Mouse (Mus musculus) heart, postnatal 14 days (tissue): Measurements from ENCODE around the gene Guca1a. TPM values are rescaled to one million over a fixed set of nuclear protein-coding genes. Genes with fewer than 3 reads are reported as not detected.

ENCODE experiments used
- DNase-seq, 2 experiments: peaks; one replicate each; pipeline ENCODE4 v3.0.0; 2021 to 2022
- intact Hi-C: fragments of 180-260 bp; cut with DNase I; formaldehyde crosslinking; loops from one replicate; pipeline ENCODE4 v1.15.1; 2025
- total RNA-seq, 2 experiments: library from RNA; stranded (reverse); gene quantifications; 2 replicates each; pipeline ENCODE4 v1.2.3; 2021

Gene Guca1a
- total RNA-seq, 2 experiments from 2014 or later, result 0.44 TPM; not detected in 1

DNA sequence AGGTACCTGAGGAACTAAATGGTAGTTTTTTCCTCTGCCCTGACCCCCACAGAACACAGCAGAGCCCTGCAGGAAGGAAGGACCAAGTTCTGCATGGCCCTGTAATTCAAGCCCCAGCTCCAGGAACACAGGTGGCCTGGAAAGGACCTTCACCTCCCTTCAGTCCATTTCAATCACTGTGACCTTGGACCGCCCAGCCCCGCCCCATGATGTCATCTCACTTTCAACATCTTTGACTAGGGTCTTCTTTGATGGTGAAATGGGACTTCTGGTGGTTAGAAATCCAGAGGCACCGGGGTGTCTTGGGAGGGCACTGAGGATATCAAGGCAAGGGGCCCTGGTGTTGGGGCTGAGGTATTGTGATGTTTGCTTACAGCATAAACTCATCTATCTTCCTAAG, 21.2 kb upstream of the Guca1a start:
- intact Hi-C loops, result no loop called here
- no peak for DNase-seq

DNA sequence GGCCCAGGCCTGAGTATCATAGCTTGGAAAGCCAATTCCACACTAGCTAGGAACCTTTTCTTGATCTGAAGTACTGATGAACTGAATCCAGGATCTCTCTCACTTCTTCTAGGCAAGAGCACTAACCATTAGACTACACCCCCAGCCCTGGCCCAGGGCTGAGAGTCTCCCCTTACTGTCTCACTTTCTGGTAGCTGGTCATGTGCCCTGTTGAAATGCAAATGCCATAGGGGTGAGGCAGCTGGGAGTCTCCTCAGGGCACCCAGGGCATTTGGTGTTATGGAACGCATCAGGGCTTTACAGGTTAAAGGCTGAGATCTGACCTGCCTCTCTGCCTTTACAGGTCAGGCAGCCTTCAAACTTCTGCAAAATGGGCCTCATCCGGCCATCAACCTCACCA, 19.8 kb upstream of the Guca1a start:
- intact Hi-C loops, result no loop called here
- no peak for DNase-seq

- peak; percentile 20 to 21 for DNase-seq
- intact Hi-C loops, result loop anchor here (2.0 to 10.0 kb wide), 2 partner anchors 73 to 195 kb away; no protein-coding TSS in a partner anchor
Measured at GRCm38 (mm10) chr17:47409897-47410861, 9.8 kb upstream of the Guca1a start.

DNA sequence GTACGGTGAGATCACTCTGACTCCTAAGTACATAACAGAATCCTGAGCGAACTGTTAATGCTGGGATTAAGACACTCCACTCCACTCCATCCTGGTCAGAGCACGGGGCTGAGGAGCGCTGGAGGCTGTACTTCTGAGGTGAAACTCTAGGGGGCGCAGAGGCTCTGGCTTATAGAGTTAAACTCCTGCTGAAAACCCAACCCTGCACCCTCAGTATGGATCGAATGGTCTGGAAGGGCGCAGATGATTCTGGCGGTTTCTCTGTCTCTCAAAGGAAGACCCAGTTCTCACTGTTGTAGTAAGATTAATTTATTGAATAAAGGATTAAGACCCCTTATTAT, 8.1 kb upstream of the Guca1a start:
- peak; percentile 67 to 79 for DNase-seq
- intact Hi-C loops, result loop anchor here (2.0 to 10.0 kb wide), 2 partner anchors 74 to 196 kb away; no protein-coding TSS in a partner anchor

GRCm38 (mm10) chr17:47407717-47408557, 7.6 kb upstream of the Guca1a start:
- intact Hi-C loops, result loop anchor here (2.0 to 10.0 kb wide), 2 partner anchors 75 to 197 kb away; no protein-coding TSS in a partner anchor
- no peak for DNase-seq

- intact Hi-C loops, result no loop called here
Measured at GRCm38 (mm10) chr17:47399091-47399490, 1.3 kb downstream of the Guca1a start.

DNA sequence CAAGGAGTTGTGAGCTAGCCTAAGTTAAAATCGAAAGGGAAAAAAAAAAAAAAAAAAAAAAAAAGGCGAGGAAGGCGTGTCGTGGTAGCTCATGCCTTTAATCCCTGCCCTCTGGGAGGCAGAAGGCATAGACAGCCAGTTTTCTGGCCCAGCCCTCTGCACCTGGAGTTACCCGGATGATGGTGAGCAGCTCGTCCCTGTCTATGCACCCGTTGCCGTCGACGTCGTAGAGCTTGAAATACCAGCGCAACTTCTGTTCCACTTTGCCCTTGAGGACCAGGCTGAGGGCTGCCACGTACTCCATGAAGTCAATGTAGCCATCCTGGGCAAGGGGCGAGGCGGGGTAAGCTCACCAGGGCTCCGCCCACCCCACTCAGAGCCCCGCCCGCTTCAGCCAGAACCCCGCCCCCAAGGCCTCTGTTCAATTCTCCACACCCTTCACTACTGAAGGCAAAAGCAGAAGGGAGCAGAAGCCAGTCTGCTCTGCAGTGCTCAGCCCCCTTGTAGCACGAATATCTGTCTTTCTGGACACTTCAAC, 4.9 kb downstream of the Guca1a start:
- intact Hi-C loops, result no loop called here
- DNase-seq, result peak; percentile 39 to 54

More at GRCm38 (mm10) chr17:47399091-47399490, 1.3 kb downstream of the Guca1a start:
- DNase-seq, result no peak

DNA sequence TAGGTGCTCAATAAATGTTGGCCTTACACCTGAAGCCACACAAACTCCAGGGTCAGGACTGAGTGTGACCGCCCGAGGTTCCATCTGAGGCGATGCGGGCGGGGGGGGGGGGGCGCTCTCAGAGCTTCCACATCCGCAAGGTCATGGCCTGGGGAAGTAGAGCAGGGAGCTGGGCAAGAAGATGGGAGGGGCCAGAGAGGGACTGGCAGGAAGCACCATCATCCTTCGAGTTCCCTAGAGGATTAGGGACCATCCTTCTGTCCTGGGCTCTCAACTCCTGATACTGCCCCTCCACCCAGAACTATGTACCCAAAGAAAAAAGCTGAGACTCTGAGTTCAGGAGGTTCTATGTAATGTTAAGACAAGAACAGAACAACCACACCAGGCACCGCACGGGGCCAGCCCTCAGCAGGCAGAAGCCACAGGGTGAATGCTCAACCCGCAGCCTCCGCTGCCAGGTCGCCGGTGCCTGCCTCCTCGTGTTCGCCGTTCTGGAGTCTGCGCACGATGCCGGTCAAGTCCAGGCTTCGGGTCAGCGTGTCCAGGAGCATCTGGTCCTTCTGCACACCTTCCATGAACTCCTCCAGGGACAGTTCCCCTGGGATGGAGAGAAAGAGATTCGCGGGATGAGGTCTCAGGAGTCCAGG, 6.0 kb downstream of the Guca1a start:
- intact Hi-C loops, result no loop called here
- DNase-seq, result peak; percentile 7 to 10

DNA sequence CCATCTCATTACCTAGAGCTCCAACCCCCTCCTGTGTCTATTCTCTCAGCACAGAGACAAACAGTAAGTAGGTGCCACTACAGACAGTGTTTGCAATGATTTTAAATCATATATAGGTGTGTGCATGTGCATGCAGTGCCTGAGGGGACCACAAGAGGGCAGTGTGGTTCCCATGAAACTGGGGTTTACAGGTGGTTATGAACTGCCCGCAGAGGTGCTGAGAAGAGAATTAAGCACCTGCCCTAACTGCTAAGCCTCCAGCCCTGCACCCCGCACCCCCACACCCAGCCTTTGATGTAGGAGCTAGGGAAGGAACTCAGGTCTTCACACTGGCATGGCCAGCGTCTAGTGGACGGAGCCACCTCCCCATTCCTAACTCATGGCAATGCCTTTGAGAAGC, 13.7 kb downstream of the Guca1a start:
- intact Hi-C loops, result loop anchor here (5.0 kb wide), 1 partner anchor 96 kb away; no protein-coding TSS in a partner anchor
- peak; percentile 30 to 56 for DNase-seq

GRCm38 (mm10) chr17:47385145-47385544, 15.2 kb downstream of the Guca1a start, which contains the start of gene Guca1b:
Guca1b (plus strand) TSS chr17:47385393.
- intact Hi-C loops, result loop anchor here (5.0 kb wide), 1 partner anchor 97 kb away; no protein-coding TSS in a partner anchor
- DNase-seq, result no peak

- intact Hi-C loops, result no loop called here
- no peak for DNase-seq
Measured at GRCm38 (mm10) chr17:47384064-47384463, 16.3 kb downstream of the Guca1a start.

- DNase-seq, result no peak
- intact Hi-C loops, result no loop called here
Measured at GRCm38 (mm10) chr17:47383266-47383665, 17.1 kb downstream of the Guca1a start.

DNA sequence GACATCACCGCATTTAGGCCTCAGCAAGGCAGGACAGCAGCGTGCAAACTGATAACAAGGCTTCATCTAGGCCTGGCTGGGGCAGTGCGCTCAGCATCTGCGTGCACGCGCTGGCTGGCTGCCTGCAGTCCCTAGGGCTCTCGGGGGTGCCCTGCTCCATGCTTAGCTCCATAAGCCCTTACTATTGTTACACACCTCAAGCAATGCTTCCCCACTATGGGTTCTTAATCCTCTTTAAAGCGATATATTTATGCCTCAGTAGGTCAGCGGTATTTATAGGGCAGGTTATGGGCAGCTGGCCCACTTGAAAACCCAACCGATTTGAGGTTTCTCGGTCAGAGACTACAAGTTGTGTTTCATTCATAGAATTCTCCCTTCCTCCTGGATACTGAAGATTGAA, 18.5 kb downstream of the Guca1a start:
- no peak for DNase-seq
- intact Hi-C loops, result no loop called here

- intact Hi-C loops, result no loop called here
- DNase-seq, result no peak
Measured at GRCm38 (mm10) chr17:47378133-47378532, 22.3 kb downstream of the Guca1a start.

GRCm38 (mm10) chr17:47376779-47377280, 23.6 kb downstream of the Guca1a start:
- intact Hi-C loops, result no loop called here
- DNase-seq, result no peak

DNA sequence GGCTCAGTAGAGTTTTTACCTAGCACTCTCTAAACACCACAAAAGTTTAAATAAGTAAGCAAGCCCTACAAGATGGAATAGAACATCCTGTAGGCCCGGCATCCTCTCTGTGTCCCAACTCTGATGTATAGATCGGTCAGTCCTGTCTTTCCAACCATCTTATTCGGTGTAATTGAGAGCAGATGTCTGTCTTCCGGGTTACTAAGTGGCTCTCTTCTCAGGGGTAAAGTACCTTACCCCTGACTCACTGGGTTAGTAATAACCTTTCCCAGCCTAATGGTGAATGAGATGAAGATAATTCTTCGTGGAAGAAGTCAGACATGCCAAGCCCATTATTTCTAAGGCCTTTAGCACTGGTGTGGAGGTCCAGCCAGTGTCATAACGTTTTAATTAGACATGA, 26.4 kb downstream of the Guca1a start:
- intact Hi-C loops, result loop anchor here (5.0 kb wide), 1 partner anchor 108 kb away; no protein-coding TSS in a partner anchor
- DNase-seq, result no peak

DNA sequence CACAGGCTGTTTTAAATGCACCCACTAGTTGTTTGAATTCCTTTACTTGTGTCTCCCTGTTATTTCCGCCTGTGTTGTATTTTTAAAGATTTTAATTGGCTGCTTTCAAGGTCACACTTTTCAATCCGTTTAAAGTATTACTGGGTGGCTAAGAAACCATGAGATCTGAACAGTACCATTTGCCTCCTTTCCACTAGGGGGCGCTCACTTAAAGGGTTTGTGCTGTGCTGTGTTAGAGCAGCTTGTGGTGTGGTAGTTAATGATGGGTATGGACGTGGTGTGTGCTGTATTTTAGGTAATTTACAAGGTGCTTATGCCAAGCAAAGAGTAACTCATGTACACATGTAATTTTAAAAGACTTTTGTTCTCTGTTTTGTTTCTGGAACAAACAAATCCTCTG, 28.9 kb downstream of the Guca1a start:
- intact Hi-C loops, result loop anchor here (5.0 kb wide), 1 partner anchor 111 kb away; no protein-coding TSS in a partner anchor
- DNase-seq, result peak; percentile 48 to 75

DNA sequence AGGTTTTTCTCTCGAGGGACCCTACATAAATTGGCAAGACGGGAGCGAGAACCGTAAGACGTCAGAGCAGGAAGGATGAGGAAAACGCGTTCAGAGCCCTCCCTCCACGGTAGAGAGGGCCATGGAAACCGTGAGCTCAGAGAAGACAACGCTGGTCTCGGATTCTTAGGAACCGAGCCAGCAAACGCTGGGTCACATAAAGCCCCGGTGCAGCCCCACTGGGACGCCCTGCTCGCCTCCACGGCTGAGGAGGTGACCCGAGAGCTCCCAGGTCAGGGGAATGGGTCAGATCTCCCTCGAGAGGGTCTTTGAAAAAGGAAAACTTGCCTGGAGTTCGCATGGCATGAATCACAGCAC, 31.3 kb downstream of the Guca1a start:
- intact Hi-C loops, result no loop called here
- peak in 1 of 2 experiments; percentile 11 for DNase-seq

- DNase-seq, result peak; percentile 79 to 88
- intact Hi-C loops, result no loop called here
Measured at GRCm38 (mm10) chr17:47368401-47369086, 31.8 kb downstream of the Guca1a start, which contains the start of gene Mrps10. Mrps10 (plus strand) TSS chr17:47368887.
